Mouse (Mus musculus) neural tube, embryonic 14.5 days (tissue): ENCODE results near the gene Pop5. TPM values are rescaled to one million over a fixed set of nuclear protein-coding genes. Genes with fewer than 3 reads are reported as not detected.

Experiments used
- ATAC-seq: fragments of 200-750 bp; cut with Nextera tagmentation; 2 replicates; pipeline ENCODE4 v1.8.0; 2017; ENCODE audit warnings: low read depth, mild to moderate bottlenecking, moderate TSS enrichment, moderate library complexity
- H3K27ac ChIP-seq: fragments of 300-500 bp; sonication (generic); 2 replicates; pipeline ENCODE4 v1.5.1; 2014; ENCODE audit warnings: low read depth, mild to moderate bottlenecking, control low read depth, low read length, moderate library complexity, mixed read lengths
- H3K27me3 ChIP-seq: fragments of 300-500 bp; sonication (generic); 2 replicates; pipeline ENCODE4 v1.6.1; 2014; ENCODE audit warnings: low read length; ENCODE audit not compliant: control insufficient read depth, insufficient read depth
- H3K36me3 ChIP-seq: fragments of 300-500 bp; sonication (generic); 2 replicates; pipeline ENCODE4 v1.6.1; 2014; ENCODE audit warnings: low read length, mixed read lengths; ENCODE audit not compliant: control insufficient read depth, insufficient read depth
- H3K4me1 ChIP-seq: fragments of 300-500 bp; sonication (generic); 2 replicates; pipeline ENCODE4 v1.6.1; 2014; ENCODE audit warnings: low read length; ENCODE audit not compliant: control insufficient read depth, insufficient read depth
- H3K4me2 ChIP-seq: fragments of 300-500 bp; sonication (generic); 2 replicates; pipeline ENCODE4 v1.6.1; 2014; ENCODE audit warnings: mild to moderate bottlenecking, low read depth, low read length, control low read depth
- H3K4me3 ChIP-seq: fragments of 300-500 bp; sonication (generic); 2 replicates; pipeline ENCODE4 v1.5.1; 2014; ENCODE audit warnings: low read depth, low read length, control low read depth, mixed read lengths
- H3K9ac ChIP-seq: fragments of 300-500 bp; sonication (generic); replicated peaks from 2 replicates; pipeline ENCODE4 v1.6.1; 2014; ENCODE audit warnings: low read depth, mild to moderate bottlenecking, control low read depth, low read length, mixed read lengths
- H3K9me3 ChIP-seq: fragments of 300-500 bp; sonication (generic); 2 replicates; pipeline ENCODE4 v1.6.1; 2016; ENCODE audit warnings: low read length; ENCODE audit not compliant: control insufficient read depth
- WGBS: fragments of 180-500 bp; shearing (Covaris S2); extraction: QIAGEN DNeasy Blood & Tissue Kit; methylation state at CpG from one replicate; pipeline ENCODE4 v1.1.7; 2014; 5-methylcytosine and 5-hydroxymethylcytosine counted together
- polyA plus RNA-seq: library from polyadenylated mRNA; unstranded; fragments of >200 nt; fragmentation: Nextera tagmentation; extraction: Ambion mirVana; gene quantifications from 2 replicates; pipeline ENCODE4 v1.2.1, GENCODE M21; 2014

Pop5 gene
- polyA plus RNA-seq, result 116 and 121 TPM in 2 replicates

DNA sequence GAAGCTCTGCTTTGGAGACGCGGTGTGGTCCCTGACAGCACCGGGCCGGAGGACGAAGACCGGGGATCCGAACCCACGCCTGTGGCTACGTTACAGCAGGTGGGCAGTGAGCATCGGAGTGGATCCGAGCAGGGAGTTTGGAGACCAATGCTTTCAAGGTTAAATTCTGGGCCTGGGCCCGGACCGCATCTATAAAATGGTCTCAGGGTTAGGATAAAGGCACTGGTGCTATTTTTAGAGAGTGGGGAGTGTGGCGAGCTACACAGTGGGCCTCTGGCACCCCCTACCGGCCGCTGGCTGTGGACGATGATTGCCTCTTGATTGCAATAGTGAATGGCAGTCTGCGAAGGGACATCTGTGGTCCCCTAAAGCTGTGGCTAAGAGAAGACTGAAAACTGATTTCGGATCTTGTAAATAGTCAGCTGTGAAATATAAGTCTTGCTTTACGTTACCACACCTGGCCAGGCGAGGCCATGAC, at the start of gene Pop5:
Gene Pop5 (plus strand): TSS at position 51 of the 478 bp plus-strand sequence.
- H3K27me3 ChIP-seq, result no peaks in the 10 kb centered on the region
- H3K4me3 ChIP-seq, result peak within 1 kb of the TSS; percentile 43
- H3K4me1 ChIP-seq, result peaks cover 8% of the 10 kb centered on the region
- peak within 1 kb of the TSS; percentile 62 for H3K27ac ChIP-seq
- H3K4me2 ChIP-seq, result peak within 1 kb of the TSS; percentile 79
- ATAC-seq, result peak; percentile 79
- no peaks in the 10 kb centered on the region for H3K9me3 ChIP-seq
- 2% methylated on average over 21 of the region's 21 CpGs for WGBS
- H3K36me3 ChIP-seq, result peaks cover 8% of the 10 kb centered on the region
- H3K9ac ChIP-seq, result peak within 1 kb of the TSS; percentile 63

DNA sequence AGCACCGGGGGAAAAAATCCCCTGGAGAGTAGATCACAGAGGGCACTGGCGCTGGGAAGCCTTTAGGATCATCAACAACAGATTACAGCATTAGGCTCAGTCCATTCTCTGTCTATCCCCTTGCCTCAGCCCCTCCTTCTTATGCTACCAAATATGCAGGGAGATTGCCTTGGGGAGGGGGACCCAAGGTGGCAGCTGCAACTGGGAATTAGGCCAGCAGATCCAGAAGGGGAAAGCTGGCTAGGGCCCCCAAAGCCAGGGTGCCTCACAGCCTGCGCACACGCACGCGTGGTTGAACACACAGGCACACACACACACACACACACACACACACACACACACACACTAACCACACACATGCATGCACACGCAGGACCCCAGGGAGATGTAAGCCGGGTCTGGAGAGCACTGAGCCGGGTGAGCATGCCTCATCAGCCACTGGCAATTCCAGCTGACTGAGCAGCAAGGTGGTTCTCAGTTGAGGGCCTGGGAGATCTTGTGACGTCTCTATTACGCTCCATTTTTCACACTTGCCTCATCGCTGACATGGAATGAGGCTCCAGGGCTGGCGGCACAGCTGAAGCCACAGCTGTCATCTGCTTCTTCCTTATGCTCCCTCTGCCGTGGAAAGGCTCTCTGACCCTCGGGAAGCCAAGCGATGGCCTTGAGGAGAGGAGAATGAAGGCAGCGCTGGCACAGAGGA, 49.1 kb upstream of the Pop5 start:
- Histone ChIP-seq H3K9ac (no peak overlapping the region), H3K27ac (peak overlapping the region; percentile 60; the same call in 1 of the 2 replicates)

DNA sequence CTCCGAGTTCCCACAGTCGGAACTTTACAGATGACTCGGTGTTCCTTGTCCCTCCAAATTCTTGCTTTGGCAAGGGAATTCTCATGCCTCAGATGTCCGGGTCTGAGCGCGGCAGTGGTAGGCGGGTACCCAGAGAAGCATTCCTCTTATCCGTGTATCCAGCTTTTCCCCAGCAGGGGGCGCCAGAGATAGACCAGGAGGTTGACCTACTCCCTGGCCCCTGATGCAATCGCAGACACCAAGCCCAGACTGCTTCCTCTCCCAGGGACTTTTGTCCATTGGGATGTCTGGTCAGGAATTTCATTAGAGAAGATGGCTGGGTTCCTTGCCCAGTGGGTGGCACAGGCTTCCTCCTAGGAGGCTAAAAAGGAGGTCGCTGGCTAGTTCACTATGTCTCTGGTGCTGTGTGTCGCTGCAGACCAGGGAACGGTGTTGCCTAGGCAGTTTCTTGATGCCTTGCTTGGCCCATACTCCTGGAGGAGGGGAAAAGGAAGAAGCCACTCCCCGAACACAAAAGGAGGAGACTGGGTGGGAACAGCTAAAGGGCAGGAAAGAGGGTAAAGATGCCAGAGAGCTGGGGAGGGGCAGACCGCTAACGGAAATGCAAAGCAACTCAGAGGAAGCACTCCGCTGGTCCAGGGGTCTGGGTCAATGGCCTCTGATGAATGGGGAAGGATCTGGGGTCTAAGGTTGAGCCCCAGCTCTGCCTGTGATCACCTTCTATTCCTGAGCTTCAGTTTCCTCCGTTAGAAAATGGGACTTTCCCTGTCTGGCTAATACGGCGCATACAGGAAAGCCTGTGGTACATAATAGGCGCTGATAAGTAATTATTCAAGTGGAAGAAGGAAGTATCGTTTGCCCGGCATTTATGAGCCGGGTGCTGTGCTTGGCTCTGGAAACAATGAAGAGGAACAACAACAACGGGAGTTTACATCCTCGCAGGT, 48.2 kb upstream of the Pop5 start:
- Histone ChIP-seq H3K27ac (peak overlapping the region; percentile 65), H3K36me3 (no peaks in the 10 kb centered on the region), H3K4me3 (no peak overlapping the region), H3K4me1 (peaks cover 25% of the 10 kb centered on the region), H3K9ac (no peak overlapping the region), H3K9me3 (no peaks in the 10 kb centered on the region), H3K4me2 (peak overlapping the region; percentile 32), H3K27me3 (no peaks in the 10 kb centered on the region)
- 12% methylated on average over 26 of the region's 26 CpGs for WGBS
- peak; percentile 78 for ATAC-seq

More for the DNA sequence above, 49.1 kb upstream of the Pop5 start:
- H3K9me3 ChIP-seq, result no peaks in the 10 kb centered on the region
- H3K27me3 ChIP-seq, result no peaks in the 10 kb centered on the region
- no peak overlapping the region for H3K4me3 ChIP-seq
- H3K4me2 ChIP-seq, result peak overlapping the region; percentile 32
- peak; percentile 58 for ATAC-seq
- WGBS, result 30% methylated on average over 17 of the region's 17 CpGs
- peaks cover 18% of the 10 kb centered on the region for H3K4me1 ChIP-seq
- H3K36me3 ChIP-seq, result no peaks in the 10 kb centered on the region

DNA sequence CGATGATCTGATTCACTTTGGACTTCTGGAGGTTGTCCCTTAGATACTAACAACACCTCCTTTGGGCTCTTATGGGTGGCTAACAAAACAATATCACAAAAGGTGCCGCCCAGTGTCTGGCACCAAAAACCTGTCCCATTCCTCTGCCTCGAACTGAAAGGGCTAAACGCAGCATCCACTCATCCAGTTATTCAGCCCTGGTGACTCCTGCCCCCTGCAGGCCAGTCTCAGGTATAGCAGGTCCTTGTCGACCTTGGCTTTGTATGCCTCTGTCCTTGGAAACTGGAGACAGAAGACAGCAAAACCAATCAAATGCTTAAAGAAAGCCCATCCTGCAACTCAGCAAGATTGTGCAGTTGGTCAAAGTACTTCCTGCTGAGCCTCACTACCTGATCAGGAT, 46.8 kb upstream of the Pop5 start:
- Histone ChIP-seq H3K27ac (no peak overlapping the region), H3K4me3 (no peak overlapping the region), H3K4me1 (peaks cover 33% of the 10 kb centered on the region), H3K27me3 (no peaks in the 10 kb centered on the region), H3K4me2 (no peak overlapping the region), H3K36me3 (no peaks in the 10 kb centered on the region), H3K9me3 (no peaks in the 10 kb centered on the region), H3K9ac (no peak overlapping the region)
- ATAC-seq, result no peak
- WGBS, result 51% methylated on average over 5 of the region's 5 CpGs

DNA sequence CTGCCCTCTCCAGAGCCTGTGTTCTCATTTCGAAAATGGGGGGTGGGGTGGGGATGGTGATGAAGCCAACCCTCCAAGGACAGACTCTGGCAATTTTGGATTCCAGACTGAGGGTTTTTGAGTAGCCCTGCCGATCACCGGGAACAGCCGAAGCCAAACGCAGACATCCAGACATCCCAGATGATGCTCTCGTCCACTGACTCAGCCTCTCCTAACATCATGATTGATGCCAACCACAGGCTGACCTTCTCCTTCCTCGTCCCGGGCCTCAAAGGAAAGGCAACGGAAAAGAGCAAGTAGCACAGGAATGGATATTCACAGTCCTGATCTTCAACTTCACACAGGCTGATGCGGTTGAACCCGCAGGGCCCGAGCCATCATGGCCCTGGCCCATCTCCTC, 45.6 kb upstream of the Pop5 start:
- Histone ChIP-seq H3K9ac (no peak overlapping the region), H3K27me3 (no peaks in the 10 kb centered on the region), H3K4me3 (no peak overlapping the region), H3K4me2 (0 out of 2 replicates have a peak overlapping the region, but pooled peaks have one; percentile 8), H3K9me3 (no peaks in the 10 kb centered on the region), H3K4me1 (peaks cover 28% of the 10 kb centered on the region), H3K36me3 (no peaks in the 10 kb centered on the region), H3K27ac (no peak overlapping the region)
- WGBS, result 75% methylated on average over 12 of the region's 12 CpGs
- no peak for ATAC-seq

DNA sequence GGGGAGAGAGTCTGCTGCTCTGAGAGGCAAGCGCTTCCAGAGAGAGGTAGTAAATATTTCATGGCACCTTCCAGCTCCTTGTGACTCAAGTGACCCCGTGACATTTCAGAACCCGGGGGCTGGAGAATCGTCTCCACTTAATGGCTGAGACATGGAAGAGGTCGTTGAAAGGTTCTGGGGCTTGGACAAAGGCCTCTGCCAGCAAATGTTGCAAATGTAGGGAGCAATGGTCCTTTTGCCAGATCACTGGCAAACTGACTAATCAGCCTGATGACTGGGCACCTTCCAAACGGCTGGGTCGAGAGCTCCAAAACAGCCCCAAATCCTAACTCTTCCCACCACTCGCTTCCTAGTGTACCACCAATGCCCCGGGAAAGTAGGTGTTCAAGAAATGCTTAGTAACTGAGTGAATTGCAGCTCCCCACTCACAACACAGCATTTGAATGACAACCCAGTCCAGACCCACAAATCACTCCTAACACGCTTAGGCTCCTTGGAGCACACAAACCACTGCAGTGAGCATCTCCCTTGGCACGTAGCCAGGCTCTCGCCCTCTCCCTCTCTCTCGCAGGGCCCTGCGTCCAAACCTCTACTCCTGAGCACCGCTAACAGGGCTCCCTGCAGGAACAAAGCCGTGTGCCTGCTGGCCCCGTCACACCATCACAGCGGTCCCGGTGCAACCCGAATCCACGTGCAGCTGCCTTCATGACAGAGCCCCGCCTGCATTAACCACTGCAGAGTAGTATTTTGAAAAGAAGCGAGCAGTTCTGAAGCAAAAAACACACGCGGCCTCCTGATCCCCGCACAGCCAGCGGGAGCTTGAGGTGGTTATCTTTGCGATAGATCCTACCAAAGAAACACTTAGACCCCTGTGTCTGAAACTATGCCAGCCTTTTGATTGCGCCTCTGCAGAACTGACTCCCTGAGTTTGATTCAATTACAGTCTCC, 43.5 kb upstream of the Pop5 start:
- Histone ChIP-seq H3K27ac (peak overlapping the region; percentile 24; the same call in 1 of the 2 replicates), H3K4me2 (peak overlapping the region; percentile 99), H3K4me3 (peak overlapping the region; percentile 63), H3K27me3 (no peaks in the 10 kb centered on the region), H3K36me3 (no peaks in the 10 kb centered on the region), H3K9ac (peak overlapping the region; percentile 86), H3K9me3 (no peaks in the 10 kb centered on the region), H3K4me1 (peaks cover 19% of the 10 kb centered on the region)
- ATAC-seq, result no peak
- WGBS, result 5% methylated on average over 29 of the region's 29 CpGs

DNA sequence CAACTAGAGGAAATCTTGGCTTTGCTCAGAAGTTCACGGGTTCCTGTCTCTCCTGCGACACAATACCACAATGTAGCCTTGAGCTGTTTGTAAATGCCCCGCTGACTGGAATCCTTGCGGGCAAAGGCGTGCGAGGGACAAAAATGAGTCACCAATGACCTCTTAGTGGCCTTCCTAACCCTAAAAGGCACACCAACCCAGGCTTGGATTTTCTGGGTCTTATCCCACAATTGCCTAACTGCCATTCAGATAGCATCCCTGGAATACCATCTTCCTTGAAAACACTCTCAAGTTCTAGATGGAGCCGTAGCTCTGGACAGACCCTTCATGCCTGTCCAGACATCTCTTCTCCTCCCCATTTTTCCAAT, 42.8 kb upstream of the Pop5 start:
- H3K27ac ChIP-seq, result no peak overlapping the region; the same call in 1 of the 2 replicates

DNA sequence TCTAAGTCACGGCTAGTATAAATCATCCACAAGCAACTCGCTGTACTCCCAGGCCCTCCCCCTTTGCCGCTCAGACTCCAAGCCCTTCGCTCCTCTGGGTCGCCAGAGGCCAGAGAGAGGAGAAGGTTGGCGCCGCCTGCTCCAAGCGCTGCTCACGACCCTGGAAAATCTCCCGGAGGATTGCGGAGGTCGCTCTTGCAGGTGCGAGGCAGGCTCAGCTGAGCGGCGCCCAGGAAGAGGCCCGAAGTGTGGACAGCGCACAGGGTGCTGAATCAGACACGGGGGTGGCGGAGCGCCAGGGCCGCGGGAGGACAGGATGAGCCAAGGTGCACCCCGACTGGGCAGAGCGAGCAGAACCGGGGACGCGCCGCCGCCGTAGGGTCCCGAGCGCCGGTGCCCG, 42.4 kb upstream of the Pop5 start:
- Histone ChIP-seq H3K27me3 (no peaks in the 10 kb centered on the region), H3K4me1 (peaks cover 19% of the 10 kb centered on the region), H3K4me3 (peak overlapping the region; percentile 63), H3K9me3 (no peaks in the 10 kb centered on the region), H3K9ac (peak overlapping the region; percentile 86), H3K27ac (peak overlapping the region; percentile 74), H3K4me2 (peak overlapping the region; percentile 99), H3K36me3 (no peaks in the 10 kb centered on the region)
- 0% methylated on average over 34 of the region's 34 CpGs for whole genome bisulfite sequencing
- peak; percentile 38 for ATAC-seq

More for the DNA sequence above, 42.8 kb upstream of the Pop5 start:
- Histone ChIP-seq H3K9ac (peak overlapping the region; percentile 86), H3K27me3 (no peaks in the 10 kb centered on the region), H3K4me3 (peak overlapping the region; percentile 63), H3K36me3 (no peaks in the 10 kb centered on the region), H3K9me3 (no peaks in the 10 kb centered on the region), H3K4me1 (peaks cover 19% of the 10 kb centered on the region), H3K4me2 (peak overlapping the region; percentile 99)
- no peak for ATAC-seq
- 7% methylated on average over 7 of the region's 7 CpGs for WGBS
